Mouse (Mus musculus): Measurements from ENCODE around the gene Tpst1.

DNA sequence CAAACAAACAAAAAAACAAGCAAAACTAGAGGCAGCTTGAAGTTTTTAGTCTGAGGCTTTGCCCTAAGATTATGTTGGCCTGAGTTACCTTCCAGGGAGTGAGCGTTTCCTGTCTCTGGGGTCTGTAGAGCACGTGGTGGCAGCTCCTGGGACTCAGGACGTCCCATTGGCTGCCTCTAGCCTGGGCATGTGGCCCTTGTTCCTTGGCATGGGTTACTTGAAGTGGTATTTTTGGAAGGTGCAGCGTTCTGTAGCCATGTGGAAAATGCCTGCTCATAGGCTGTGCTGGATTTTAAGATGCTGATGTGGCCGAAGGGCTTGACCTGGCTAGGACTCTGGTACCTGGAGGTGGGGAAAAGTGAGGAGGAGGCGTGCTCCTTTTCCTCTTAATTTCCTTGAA is 3.3 kb downstream of the Tpst1 start:
- TF ChIP-seq CTCF (IDR thresholded peaks at IDR 0.05; ENCODE audit: control insufficient read depth, insufficient read depth, insufficient read length), result no peak
- no peak for TF ChIP-seq FOSL1 (IDR thresholded peaks at IDR 0.05; ENCODE audit: insufficient read depth, low read length, poor library complexity, severe bottlenecking)
- no peak for TF ChIP-seq MAX (IDR thresholded peaks at IDR 0.05)
